Mouse (Mus musculus) spleen, adult 18-20 months (tissue): ENCODE measurements at regions not wholly inside any gene's neighbourhood (a gene's known extent, or its start where the extent isn't known, plus 50 kb on each side); places are given as distances from the start of the nearest gene placed in this dataset.

ENCODE experiments used
- DNase-seq, 2 experiments: peaks; one replicate each; pipeline ENCODE4 v3.0.0; 2022; ENCODE audit warnings: mixed read lengths in 2 of 2

DNA sequence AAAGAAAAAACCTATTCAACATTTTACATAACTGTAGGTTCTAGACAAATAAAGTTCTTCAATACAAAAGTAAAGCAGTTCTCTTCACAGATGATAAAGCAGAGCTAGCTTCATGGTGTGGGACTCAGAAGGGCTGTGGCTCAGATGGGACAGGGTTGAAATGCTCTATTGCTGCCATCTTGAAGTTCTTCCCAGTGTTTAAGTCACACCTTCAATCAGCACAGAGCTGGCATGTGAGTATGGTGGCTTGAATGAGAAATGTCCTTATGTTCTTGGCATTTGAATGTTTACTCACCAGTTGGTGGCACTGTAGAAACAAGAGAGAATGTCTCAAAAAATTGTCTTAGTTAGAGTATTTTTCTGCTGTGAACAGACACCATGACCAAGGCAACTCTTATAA, 330.9 kb upstream of the 1700056E22Rik start:
- no peak for DNase-seq

DNA sequence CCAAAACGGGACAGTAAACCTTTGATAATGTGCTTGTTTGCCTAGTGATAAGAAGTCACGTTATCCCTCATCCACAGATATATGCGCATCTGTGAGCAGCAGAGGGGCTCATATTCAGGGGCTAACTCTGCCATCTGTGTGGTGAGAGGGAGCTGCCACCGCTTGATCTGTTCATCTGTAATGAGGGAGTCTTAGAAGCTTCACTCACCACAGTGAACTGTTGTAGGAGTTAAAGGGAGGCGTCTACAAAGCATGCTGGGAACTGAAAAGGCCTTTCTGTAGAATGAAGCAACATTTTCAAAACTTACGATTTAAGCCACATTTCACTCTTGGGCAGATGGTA, 324.1 kb upstream of the 1700056E22Rik start:
- no peak for DNase-seq

DNA sequence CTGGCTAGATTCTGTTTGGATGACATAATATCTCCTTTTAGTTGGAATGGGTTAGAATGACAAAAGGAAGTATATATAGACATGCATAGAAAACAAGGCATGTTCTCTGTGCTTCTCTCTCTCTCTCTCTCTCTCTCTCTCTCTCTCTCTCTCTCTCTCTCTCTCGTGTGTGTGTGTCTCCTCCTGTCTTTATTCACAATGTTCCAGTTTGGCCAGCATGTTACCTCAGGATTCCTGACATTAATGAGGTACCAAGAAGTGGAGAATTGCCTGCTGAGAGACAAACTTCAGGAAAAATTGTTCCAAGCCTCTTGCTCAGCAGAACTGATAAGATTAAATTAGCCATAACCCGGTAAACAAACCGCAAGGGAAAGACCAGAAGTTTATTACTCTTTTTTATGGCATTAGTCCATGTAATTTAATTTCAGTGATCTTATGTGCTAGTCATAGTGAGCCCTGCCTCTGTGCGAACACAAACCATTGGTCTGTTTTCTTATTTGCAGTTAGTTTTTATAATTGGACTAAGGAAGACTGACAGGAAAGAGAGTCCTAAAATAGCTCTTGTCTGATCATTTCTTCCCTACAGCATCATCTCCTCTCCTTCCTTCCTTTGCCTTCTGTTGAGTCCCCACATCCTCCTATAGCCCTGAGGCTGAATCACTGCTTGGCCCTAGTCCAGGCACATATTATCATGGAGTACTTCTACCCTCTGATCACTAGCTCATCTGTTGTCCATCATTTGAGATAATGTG, 323.5 kb upstream of the 1700056E22Rik start:
- no peak for DNase-seq

DNA sequence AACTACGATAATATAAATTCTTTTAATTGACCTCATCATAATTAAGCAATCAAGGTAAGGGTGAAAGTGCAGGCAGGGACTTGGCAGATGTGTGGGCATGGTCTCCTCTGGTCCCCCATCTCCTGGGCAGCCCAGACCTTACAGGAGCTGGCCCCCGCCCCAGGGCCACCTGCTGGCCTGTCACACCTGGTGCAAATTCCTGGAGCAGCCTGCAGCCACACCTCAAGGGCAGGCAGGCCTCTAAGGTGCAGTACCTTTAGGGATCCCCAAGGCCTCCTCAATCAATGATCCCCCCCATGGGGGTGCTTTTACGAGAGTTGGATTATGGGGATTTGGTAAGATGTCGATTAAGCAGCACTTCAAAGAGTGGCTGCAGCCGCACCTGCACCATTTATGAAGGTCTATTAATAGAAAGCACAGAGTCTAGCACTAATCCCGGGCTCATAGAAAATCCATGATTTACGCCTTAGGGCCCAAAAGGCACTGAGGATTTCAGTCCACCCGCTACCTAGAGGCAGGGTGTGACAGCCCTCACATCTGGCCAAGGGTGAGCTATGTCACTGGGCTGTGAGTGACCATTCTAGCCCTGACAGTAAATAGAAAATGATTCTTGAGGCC, 319.8 kb upstream of the 1700056E22Rik start:
- no peak for DNase-seq

DNA sequence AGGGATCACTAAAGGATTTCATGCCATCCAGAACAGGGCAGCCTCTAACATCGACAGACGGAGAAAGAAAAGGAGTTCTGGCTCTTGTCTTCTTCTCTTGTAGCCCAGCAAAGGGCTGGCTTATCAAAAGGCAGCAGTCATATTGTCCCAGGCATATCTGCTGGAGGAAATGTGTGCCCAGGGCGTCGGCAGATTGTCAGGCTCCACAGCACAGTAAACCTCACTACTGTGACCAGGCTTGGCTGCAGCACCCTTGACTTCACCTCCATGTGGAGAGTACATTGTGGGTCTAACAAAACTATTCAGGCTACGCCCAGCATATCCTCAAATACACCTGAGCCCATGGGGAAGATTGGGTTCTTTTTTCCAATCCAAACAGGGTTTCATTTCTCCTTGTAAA, 317.7 kb upstream of the 1700056E22Rik start:
- no peak for DNase-seq

DNA sequence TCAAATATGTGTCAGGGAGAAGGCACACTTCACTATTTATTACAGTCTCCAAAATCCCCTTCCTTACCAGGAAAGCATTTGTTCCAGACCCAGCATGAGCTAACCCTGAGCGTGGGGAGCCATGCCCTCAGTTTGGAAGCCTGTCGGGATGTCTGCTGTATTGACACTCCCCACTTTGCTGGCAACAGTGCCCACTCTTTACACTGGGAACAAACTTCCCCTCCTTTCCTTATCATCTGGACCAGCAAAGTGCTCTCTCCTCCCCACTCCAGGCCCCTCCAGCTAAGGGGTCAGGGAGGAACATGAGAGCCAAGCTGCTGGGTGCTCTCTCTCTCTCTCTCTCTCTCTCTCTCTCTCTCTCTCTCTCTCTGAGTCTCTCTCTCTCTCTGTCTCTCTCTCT, 310.7 kb upstream of the 1700056E22Rik start:
- no peak for DNase-seq

DNA sequence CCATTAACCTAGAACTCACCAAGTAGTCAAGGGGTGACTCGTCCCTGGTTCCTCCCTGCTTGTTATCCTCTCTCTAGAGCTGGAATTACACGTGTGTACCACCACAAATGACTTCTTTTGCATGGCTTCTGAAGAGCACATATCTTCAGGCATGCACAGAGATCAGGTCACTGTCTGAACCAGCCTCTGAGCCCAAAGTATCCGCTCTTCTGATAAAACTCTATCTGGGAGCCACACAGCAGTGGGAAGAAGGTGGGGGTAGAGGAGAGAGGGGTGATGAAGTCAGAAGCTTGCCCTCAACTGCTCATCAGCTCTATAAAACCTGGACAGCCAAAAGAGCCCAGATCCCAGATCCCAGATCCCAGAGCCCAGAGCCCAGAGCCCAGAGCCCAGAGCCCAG, 301.9 kb upstream of the 1700056E22Rik start:
- no peak for DNase-seq

DNA sequence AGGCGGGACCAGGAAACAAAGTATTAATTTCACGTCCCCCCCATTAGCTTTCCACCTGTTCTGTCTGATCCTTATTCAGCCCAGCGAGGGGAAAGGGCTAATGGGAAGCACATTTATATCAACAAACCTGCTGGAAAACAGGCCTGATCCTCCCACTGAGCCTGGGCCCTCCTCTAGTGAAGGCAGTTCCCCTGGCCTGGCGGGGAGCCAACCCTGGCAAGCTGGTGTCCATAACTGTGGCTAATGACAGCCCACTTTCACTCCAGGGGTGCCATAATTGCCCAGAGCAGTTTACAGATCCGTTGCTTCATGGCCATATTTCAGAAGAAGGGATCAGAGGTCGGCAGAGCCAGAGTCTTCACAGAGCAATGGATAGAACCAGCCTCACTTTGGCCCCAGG, 301.2 kb upstream of the 1700056E22Rik start:
- DNase-seq = no peak

DNA sequence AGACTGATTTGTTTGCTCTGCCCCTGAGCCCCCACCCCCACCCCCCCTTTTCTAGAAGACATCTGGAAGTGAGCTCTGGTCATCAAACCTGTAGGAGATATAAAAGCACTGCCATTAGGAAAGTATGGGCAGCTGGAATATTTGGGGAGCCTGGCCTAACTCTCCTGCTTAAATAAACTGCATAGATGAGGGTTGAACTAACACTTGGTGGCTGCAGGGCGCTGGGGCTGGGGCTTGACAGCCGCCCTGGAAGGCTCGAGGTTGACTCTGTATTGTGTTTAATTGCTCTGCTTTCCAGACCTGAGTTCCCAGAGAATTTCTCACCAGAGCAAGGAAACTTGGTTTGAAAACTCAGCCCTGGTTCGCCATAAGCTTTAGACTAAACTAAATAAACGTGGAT, 300.7 kb upstream of the 1700056E22Rik start:
- no peak for DNase-seq

DNA sequence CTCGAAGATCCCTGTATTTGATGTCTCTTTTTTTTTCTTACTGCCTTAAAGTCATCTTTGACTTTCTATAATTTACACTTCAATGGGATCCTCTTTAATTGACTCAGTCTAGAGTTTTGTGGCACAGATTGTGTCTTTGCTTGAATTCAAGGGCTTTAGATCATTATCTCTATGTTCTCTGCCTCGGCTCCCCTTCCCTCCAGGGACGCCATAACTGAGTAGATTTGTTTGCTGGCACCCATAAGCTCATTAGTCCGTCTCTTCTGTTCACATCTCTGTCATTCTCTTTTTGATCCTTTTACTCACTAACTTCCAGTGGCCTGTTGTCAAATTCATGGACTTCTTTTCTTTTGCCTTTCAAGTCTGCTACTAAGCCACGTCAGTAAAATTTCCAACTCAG, 299.0 kb upstream of the 1700056E22Rik start:
- no peak for DNase-seq

DNA sequence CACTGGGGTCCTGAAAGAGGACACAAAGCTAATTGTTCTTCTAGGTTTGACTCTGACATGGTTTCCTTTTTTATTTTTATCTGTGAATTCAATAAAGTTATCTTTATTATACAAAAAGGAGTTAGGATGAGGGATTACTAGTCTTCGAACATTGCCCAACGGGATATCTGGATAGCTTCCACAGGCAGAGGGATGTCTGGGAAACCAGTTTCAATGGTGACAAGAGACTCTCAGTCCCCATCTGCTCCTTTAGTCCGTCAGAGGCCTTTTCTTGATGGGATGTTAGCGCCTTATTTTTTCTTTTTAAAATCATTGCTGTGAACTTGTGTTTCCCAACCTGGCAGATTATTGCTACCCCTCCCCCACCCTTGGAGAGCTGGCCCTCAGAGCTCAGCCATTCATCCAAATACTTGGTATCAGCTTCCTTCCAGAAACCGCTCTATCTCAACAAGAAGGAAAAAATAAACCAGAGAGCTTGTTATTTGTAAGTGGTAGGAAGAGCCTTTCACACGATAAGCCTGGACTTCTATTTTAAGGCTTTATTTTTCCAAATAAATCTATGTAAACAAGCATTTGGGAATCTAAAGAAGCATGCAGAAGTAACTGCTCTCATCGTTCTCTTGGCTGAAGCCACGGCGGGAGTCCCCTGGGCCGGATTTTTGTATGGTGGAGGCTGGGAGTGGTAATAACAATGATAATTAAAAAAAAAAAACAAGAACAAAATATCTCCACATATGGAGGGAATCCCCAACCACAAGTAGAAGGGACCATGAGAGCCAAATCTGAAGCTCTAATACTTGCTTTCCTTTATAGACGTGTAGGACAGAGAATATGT, 296.6 kb upstream of the 1700056E22Rik start:
- no peak for DNase-seq

DNA sequence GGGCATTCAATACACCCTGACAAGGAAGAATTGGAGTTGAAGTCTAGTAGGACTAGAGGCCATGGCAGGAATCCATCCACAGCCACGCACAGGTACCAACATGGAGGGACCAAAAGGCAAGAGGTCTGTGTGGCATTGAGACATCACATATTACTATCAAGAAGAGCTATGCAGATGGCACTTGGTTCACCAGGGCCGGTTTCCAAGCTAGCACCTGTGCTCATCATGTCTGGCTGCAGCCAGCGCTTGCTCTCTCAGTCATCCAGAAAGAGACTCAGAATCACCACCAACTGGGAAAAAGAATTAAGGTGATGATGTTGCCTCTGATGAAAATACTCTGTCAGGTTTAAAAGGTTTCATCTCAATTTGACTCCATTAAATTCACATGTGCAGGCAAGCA, 292.1 kb upstream of the 1700056E22Rik start:
- DNase-seq = no peak

DNA sequence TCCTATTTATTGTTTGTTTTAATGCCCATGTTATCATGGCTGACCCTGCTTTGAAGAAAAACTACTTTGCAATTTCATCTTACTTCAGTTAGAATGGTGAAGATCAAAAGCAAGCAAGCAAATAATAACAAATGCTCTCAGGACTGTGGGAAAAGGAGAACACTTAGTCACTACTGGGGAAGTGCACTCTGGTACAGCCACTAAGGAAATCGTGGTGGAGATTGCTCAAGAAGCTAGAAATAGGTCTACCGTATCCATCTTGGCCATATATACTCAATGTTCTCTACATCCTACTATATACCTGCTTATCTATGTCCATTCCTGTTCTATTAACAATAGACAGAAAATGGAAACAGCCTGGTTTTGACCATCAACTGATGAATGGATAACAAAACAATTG, 290.1 kb upstream of the 1700056E22Rik start:
- no peak for DNase-seq

DNA sequence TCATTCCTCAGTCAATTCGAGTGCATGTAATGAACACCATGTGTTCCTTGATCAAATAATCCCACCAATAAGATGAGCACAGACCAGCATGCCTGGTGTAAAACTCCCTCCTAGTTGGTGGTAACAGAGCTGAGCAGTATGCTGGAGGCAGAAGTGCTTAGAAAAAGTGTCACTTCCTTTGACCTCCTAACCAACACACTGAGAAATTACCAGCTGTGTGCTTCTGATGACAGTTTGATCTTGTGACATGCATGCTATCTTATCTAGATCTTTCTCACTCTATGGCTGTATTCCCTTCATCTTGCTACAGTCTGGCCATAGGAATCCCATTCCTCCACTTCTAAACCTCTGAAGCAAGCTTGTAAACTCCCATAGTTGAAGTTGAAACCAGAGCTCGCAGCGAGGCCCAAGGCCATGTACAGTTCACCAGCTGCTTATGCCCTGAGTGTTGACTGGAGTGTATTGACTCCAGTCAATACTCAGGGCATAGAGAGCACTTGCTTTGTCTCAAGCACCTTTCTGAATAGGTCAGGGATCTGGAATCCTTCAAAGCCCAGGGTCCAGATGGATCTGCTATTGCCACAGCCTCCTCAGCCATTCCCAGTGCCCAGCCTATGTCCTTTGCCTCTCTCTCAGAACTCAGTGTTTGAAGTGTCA, 286.5 kb upstream of the 1700056E22Rik start:
- no peak for DNase-seq

DNA sequence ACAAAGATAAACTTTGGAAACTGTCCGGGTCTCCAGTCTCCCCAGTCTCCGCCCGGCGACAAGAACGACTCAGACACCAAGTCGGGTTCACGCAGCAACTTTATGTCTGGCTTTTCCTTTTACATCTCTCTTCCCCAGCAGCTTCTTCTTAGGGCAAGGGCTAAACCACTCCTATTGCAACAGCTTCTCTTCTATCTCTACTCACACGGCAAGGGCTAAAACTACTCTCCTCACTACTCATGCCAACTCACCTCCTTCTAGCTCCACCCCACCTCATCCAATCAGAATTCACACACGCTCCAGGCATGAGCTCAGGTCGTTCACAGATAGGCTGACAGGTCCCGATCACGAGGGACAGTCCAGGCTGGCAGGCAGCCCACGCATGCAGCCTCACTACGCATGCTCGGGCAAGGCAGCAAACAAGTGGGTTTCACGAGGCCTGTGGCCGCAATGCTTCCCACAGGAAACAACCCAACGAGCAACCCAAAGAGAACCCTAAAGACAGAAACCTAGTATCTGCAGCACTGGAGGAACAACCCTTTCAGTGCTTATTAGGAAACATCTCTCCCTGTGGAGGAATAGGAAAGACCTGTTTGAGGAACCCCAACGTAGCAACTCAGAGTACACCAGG, 276.2 kb upstream of the 1700056E22Rik start:
- no peak for DNase-seq

DNA sequence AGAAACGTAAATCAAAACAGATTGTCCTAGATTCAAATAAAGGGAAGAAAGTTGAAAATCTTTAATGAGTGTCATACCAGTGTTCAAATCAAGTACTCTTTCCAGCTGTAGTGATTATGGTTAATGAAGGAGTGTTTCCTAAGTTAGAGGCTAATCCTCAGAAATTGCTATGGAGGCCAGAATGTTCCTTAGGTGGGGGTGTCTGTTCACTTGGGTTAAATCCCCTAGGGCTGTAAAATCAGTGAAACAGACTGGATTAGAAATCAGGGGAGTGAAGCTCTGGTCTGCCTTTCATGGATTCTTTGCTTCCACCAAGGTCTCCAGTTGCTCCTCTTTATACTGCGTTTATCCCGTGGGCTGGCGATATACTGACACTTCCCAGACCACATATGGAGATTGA, 270.7 kb upstream of the 1700056E22Rik start:
- DNase-seq = no peak

DNA sequence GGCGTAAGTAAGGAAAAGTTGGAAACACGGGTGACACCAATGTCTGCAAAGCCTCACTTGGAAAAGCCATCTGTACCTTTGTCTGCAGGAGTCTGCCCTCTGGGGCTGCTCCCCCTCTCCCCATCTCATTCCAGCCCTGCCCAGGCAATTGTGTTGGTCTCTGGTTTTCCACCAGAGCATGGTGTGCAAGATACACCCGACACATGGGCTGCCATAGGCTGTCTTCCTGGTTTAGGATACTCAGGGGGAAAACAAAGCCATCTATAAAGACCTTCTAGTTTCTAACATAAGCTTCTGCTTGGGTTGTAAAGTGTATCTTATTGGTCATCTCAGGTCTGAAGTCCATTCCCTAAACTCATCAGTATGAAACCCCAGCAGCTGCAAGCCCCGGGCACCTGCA, 270.1 kb upstream of the 1700056E22Rik start:
- DNase-seq = no peak

DNA sequence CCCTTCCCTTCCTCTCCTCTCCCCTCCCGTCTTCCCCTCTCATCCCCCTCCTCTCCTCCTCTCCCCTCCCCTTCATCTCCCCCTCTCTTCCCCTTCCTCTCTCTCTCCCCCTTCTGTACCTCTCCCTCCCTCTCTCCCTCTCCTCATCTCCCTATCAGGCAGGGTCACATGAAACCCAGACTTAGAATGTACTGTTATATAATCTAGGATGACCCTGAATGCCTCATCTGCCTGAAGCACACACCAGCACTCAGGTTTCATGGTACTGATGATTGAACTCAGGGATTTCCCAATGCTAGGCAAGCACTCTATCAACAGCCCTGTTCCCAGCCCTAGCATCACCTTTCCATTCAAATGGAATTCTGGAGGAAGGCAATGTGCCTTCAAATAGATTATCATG, 264.6 kb upstream of the 1700056E22Rik start:
- DNase-seq = no peak

DNA sequence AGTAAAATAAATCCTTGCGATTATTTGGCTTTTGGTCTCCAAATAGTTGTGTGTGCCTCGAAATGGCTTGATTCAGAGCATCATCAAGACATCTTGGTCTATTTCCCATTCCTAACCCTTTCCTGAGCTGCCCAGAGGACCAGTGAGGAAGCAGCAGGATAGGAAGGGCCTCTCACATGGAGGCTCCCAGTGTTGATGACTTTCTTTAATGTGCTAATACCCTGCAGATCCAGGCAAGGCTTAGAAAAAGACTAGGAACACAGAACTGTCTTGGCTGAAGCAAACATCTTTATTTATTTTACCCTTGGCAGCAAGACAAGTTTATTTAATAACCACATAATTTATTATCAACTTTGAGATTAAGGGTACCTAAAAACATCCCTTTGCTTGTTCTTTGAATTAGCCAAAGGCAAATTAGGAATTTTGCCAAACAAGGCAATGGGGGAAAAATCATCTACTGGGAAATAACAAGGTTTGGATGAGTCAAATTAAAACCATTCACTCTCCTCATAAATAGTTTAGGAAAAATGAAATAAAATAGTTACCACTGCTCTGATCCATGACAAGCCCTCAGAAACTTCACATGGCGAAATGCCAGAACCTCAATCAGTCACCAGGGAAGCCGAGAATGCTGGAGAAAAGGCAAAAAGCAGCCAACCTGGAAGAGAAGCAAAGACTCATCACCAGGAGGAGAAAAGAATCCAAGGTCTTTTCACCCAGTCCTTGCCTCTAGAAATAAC, 263.1 kb upstream of the 1700056E22Rik start:
- no peak for DNase-seq

DNA sequence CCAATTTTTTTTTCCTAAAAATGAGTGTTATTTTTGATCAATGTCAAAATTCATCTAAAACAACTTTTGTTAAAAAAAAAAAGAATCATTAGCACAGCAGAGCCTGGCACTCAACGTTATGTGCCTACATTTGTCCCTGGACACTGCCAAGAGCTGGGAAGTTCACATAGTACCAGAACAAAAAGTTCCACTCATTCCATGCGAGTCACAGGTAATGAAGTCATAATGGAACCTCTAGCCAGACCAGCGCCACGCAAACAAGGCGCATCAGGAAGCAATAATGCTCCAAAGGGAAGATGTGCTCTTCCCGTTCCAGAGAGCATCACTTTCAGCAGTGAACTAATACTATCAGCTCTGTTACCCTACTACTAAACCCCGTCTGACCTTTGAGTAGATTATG, 257.0 kb upstream of the 1700056E22Rik start:
- no peak for DNase-seq

DNA sequence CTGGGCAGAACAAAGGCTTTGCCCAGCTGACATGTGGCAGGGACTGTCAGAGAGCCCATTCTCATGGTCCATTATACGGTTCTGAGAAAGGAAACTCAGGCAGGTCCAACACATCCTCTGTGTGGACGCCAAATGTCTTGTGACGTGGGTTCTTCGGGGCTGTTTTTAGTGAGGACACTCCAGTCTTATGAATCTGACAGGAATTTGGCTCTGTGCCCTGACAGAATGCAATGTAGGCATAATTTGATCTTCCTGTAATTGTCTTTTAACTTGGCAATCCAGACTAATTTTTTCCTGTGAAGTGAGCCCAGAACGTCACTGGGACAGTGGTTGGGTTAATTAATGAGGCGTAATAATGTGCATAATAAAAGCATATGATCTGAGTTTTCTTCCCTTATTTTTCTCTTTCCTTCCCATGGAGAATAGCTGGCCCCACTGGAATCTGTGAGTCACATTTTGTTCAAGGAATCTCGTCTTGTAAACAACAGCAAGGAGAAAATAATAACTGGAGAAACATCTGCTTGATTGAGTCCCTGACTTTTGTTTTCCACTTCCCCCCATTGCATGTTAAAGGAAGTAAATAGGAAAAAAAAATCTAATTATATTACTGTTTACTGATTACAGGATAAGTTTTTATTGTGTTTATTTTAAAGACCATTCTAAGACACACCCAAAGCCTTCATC, 255.8 kb upstream of the 1700056E22Rik start:
- no peak for DNase-seq

DNA sequence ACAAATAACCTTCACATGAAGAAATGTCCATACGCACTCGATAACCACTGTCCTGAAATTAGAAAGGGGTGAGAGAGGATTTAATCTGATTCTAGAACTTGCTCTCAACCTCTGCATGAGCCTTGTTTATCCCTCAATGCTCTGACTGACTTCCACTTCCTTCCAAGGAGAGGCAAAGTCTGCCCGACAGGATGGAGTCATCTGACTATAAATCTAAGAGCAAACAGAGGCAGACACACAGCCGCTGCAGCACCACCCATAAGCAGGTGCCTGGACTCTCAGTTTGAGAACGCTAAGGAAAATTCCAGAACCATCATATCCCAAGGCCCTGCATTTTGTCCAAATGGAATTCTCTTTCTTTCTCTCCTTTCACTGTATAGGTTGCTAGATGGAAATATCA, 247.7 kb upstream of the 1700056E22Rik start:
- DNase-seq = no peak
